Mouse (Mus musculus) lung, embryonic 16.5 days (tissue): ENCODE results near the gene Lefty2. TPM values are rescaled to one million over a fixed set of nuclear protein-coding genes. Genes with fewer than 3 reads are reported as not detected.

Experiments used
- ATAC-seq: fragments of 200-750 bp; cut with Nextera tagmentation; 2 replicates; pipeline ENCODE4 v1.8.0; 2017; ENCODE audit warnings: low read depth, mild to moderate bottlenecking, moderate library complexity
- H3K27ac ChIP-seq: fragments of 300-500 bp; sonication (generic); 2 replicates; pipeline ENCODE4 v1.5.1; 2014; ENCODE audit warnings: mild to moderate bottlenecking, control low read depth, low read length
- H3K27me3 ChIP-seq: fragments of 300-500 bp; sonication (generic); 2 replicates; pipeline ENCODE4 v1.6.1; 2014; ENCODE audit warnings: low read depth, low read length, mixed read lengths; ENCODE audit not compliant: control insufficient read depth, insufficient read depth
- H3K36me3 ChIP-seq: fragments of 300-500 bp; sonication (generic); 2 replicates; pipeline ENCODE4 v1.6.1; 2014; ENCODE audit warnings: low read length; ENCODE audit not compliant: control insufficient read depth, insufficient read depth
- H3K4me1 ChIP-seq: fragments of 300-500 bp; sonication (generic); replicated peaks from 2 replicates; pipeline ENCODE4 v1.6.1; 2014; ENCODE audit warnings: low read length, mixed read lengths; ENCODE audit not compliant: control insufficient read depth, insufficient read depth
- H3K4me2 ChIP-seq: fragments of 300-500 bp; sonication (generic); 2 replicates; pipeline ENCODE4 v1.6.1; 2014; ENCODE audit warnings: low read depth, low read length, control low read depth
- H3K4me3 ChIP-seq: fragments of 300-500 bp; sonication (generic); 2 replicates; pipeline ENCODE4 v1.5.1; 2014; ENCODE audit warnings: mild to moderate bottlenecking, low read length, control low read depth
- H3K9ac ChIP-seq: fragments of 300-500 bp; sonication (generic); 2 replicates; pipeline ENCODE4 v1.6.1; 2014; ENCODE audit warnings: low read length, control low read depth
- H3K9me3 ChIP-seq: fragments of 300-500 bp; sonication (generic); 2 replicates; pipeline ENCODE4 v1.6.1; 2016; ENCODE audit warnings: low read length; ENCODE audit not compliant: control insufficient read depth
- WGBS: fragments of 180-500 bp; shearing (Covaris S2); extraction: QIAGEN DNeasy Blood & Tissue Kit; methylation state at CpG from one replicate; pipeline ENCODE4 v1.1.7; 2014; 5-methylcytosine and 5-hydroxymethylcytosine counted together
- polyA plus RNA-seq: library from polyadenylated mRNA; unstranded; fragments of >200 nt; fragmentation: Nextera tagmentation; extraction: Ambion mirVana; gene quantifications from 2 replicates; pipeline ENCODE4 v1.2.1, GENCODE M21; 2015

Gene Lefty2
- polyA plus RNA-seq, 1 experiment from 2014 or later, result 0.20 TPM

GRCm38 (mm10) chr1:180866001-180866400, 26.9 kb upstream of the Lefty2 start:
- H3K4me1 ChIP-seq, result no peaks in the 10 kb centered on the region; the same call in 1 of the 2 replicates
- H3K36me3 ChIP-seq, result peaks cover 32% of the 10 kb centered on the region
- peak; percentile 68 for ATAC-seq
- H3K27me3 ChIP-seq, result no peaks in the 10 kb centered on the region
- no peak overlapping the region for H3K9ac ChIP-seq
- H3K9me3 ChIP-seq, result no peaks in the 10 kb centered on the region
- H3K4me2 ChIP-seq, result no peak overlapping the region
- H3K27ac ChIP-seq, result peak overlapping the region; percentile 21; the same call in 1 of the 2 replicates
- no peak overlapping the region for H3K4me3 ChIP-seq
- 58% methylated on average over 7 of the region's 7 CpGs for WGBS

GRCm38 (mm10) chr1:180870122-180870650, 22.7 kb upstream of the Lefty2 start:
- ATAC-seq, result no peak

GRCm38 (mm10) chr1:180873861-180874484, 18.9 kb upstream of the Lefty2 start:
- ATAC-seq, result peak; percentile 65
- H3K4me2 ChIP-seq, result no peak overlapping the region
- WGBS, result 19% methylated on average over 9 of the region's 9 CpGs
- H3K36me3 ChIP-seq, result no peaks in the 10 kb centered on the region
- no peaks in the 10 kb centered on the region for H3K9me3 ChIP-seq
- no peaks in the 10 kb centered on the region for H3K4me1 ChIP-seq
- no peak overlapping the region for H3K9ac ChIP-seq
- H3K27me3 ChIP-seq, result no peaks in the 10 kb centered on the region
- H3K4me3 ChIP-seq, result no peak overlapping the region
- H3K27ac ChIP-seq, result no peak overlapping the region

More at GRCm38 (mm10) chr1:180870122-180870650, 22.7 kb upstream of the Lefty2 start:
- Histone ChIP-seq H3K4me3 (no peak overlapping the region), H3K9me3 (no peaks in the 10 kb centered on the region), H3K4me1 (no peaks in the 10 kb centered on the region; the same call in 1 of the 2 replicates), H3K27me3 (no peaks in the 10 kb centered on the region), H3K4me2 (no peak overlapping the region), H3K36me3 (peaks cover 16% of the 10 kb centered on the region), H3K27ac (no peak overlapping the region), H3K9ac (no peak overlapping the region)
- WGBS, result 59% methylated on average over 13 of the region's 13 CpGs

- Histone ChIP-seq H3K4me2 (no peak overlapping the region), H3K4me1 (no peaks in the 10 kb centered on the region)
Measured at GRCm38 (mm10) chr1:180874615-180875014, 18.3 kb upstream of the Lefty2 start.

GRCm38 (mm10) chr1:180875126-180875525, 17.8 kb upstream of the Lefty2 start:
- Histone ChIP-seq H3K4me2 (no peak overlapping the region), H3K4me3 (no peak overlapping the region), H3K27ac (no peak overlapping the region), H3K9ac (no peak overlapping the region), H3K9me3 (no peaks in the 10 kb centered on the region), H3K27me3 (no peaks in the 10 kb centered on the region), H3K4me1 (no peaks in the 10 kb centered on the region), H3K36me3 (no peaks in the 10 kb centered on the region)
- ATAC-seq, result no peak
- 85% methylated on average over 9 of the region's 9 CpGs for WGBS

More at GRCm38 (mm10) chr1:180874615-180875014, 18.3 kb upstream of the Lefty2 start:
- Histone ChIP-seq H3K9me3 (no peaks in the 10 kb centered on the region), H3K27me3 (no peaks in the 10 kb centered on the region), H3K27ac (no peak overlapping the region), H3K9ac (no peak overlapping the region), H3K4me3 (no peak overlapping the region), H3K36me3 (no peaks in the 10 kb centered on the region)
- 68% methylated on average over 2 of the region's 2 CpGs for WGBS
- ATAC-seq, result no peak

GRCm38 (mm10) chr1:180877466-180877865, 15.4 kb upstream of the Lefty2 start:
- no peak for ATAC-seq
- Histone ChIP-seq H3K36me3 (no peaks in the 10 kb centered on the region), H3K9me3 (no peaks in the 10 kb centered on the region), H3K4me2 (no peak overlapping the region), H3K4me1 (no peaks in the 10 kb centered on the region), H3K9ac (no peak overlapping the region), H3K4me3 (no peak overlapping the region), H3K27ac (no peak overlapping the region), H3K27me3 (no peaks in the 10 kb centered on the region)
- WGBS, result 74% methylated on average over 4 of the region's 4 CpGs

- Histone ChIP-seq H3K27me3 (no peaks in the 10 kb centered on the region), H3K4me1 (no peaks in the 10 kb centered on the region), H3K4me3 (no peak overlapping the region), H3K4me2 (no peak overlapping the region), H3K9me3 (no peaks in the 10 kb centered on the region), H3K27ac (no peak overlapping the region), H3K36me3 (no peaks in the 10 kb centered on the region), H3K9ac (no peak overlapping the region)
- ATAC-seq, result no peak
- 65% methylated on average over 3 of the region's 3 CpGs for WGBS
Measured at GRCm38 (mm10) chr1:180881768-180882167, 11.1 kb upstream of the Lefty2 start.

- no peak overlapping the region for H3K9ac ChIP-seq
- 18% methylated on average over 7 of the region's 7 CpGs for WGBS
- ATAC-seq, result no peak
Measured at GRCm38 (mm10) chr1:180883731-180884130, 9.2 kb upstream of the Lefty2 start.

GRCm38 (mm10) chr1:180884484-180884883, 8.4 kb upstream of the Lefty2 start:
- no peak overlapping the region for H3K4me3 ChIP-seq
- H3K36me3 ChIP-seq, result no peaks in the 10 kb centered on the region
- no peak overlapping the region for H3K4me2 ChIP-seq
- whole genome bisulfite sequencing, result 63% methylated on average over 9 of the region's 9 CpGs
- H3K9me3 ChIP-seq, result no peaks in the 10 kb centered on the region
- no peak overlapping the region for H3K27ac ChIP-seq
- ATAC-seq, result no peak
- no peaks in the 10 kb centered on the region for H3K27me3 ChIP-seq
- no peak overlapping the region for H3K9ac ChIP-seq
- H3K4me1 ChIP-seq, result peaks cover 14% of the 10 kb centered on the region

More at GRCm38 (mm10) chr1:180883731-180884130, 9.2 kb upstream of the Lefty2 start:
- Histone ChIP-seq H3K9me3 (no peaks in the 10 kb centered on the region), H3K36me3 (no peaks in the 10 kb centered on the region), H3K4me3 (no peak overlapping the region), H3K4me1 (peaks cover 8% of the 10 kb centered on the region), H3K4me2 (no peak overlapping the region), H3K27ac (no peak overlapping the region), H3K27me3 (no peaks in the 10 kb centered on the region)
